Mouse (Mus musculus) CD4-positive, CD25-positive, alpha-beta regulatory T cell, adult 9 weeks (primary cell): Measurements from ENCODE around the gene S100b. TPM values are rescaled to one million over a fixed set of nuclear protein-coding genes. Genes with fewer than 3 reads are reported as not detected.

ENCODE experiments used
- polyA plus RNA-seq: library from polyadenylated mRNA; unstranded; fragments of 100-300 nt; shearing (Covaris generic); gene quantifications from one replicate; pipeline ENCODE4 v1.2.1, GENCODE M21; 2017

S100b gene
- polyA plus RNA-seq = not detected

DNA sequence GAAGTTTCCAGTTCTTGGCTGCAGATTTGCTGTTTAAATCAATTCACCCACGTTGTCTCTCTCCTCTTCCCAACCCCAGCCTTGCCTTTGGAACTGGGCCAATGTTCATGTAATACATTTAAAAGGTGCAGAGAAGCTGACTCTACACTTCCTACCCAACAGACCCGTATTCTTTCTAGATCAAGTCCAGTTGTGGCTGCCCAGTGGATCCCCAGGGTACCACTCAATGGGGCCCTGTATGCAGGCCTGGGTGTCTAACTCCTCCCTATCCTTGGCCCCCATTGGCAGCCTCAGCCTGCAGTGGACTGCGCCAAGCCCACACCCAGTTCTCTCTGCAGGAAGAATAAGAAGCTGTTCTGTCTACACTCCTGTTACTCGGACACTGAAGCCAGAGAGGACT lies at the start of gene S100b:
TSS of gene S100b (plus strand) at position 318 of the 400 bp plus-strand sequence.

GRCm38 (mm10) chr10:76237341-76238225 lies 16.1 kb upstream of the S100b start, which contains the start of gene Prmt2:
Gene Prmt2, minus strand, starts transcription at chr10:76237865.

Other genes starting within 250 kb of the S100b start
- gene Zfp280b, start 221.2 kb upstream of the S100b start, polyA plus RNA-seq = 27.8 TPM
- not detected for gene Slc5a4b, start 142.9 kb upstream of the S100b start, polyA plus RNA-seq
- not detected for gene Slc5a4a, start 106.4 kb upstream of the S100b start, polyA plus RNA-seq
- gene Prmt2, start 16.0 kb upstream of the S100b start, polyA plus RNA-seq = 32.8 TPM
- 1.8 TPM for gene Dip2a, start 91.4 kb downstream of the S100b start, polyA plus RNA-seq
- gene AC141477.1, start 186.6 kb downstream of the S100b start, polyA plus RNA-seq = 19.0 TPM
- gene Pcnt, start 188.9 kb downstream of the S100b start, polyA plus RNA-seq = 30.3 TPM
- 0.20 TPM for gene 2610028H24Rik, start 195.2 kb downstream of the S100b start, polyA plus RNA-seq
- gene Mcm3ap, start 215.1 kb downstream of the S100b start, polyA plus RNA-seq = 77.2 TPM
- 4.9 TPM for gene Ybey, start 215.3 kb downstream of the S100b start, polyA plus RNA-seq